Mouse (Mus musculus) megakaryocyte, embryonic 14.5 days (primary cell): ENCODE measurements around the gene Nudc.

Experiments
- FLI1 ChIP-seq: IDR thresholded peaks from 2 replicates; pipeline ENCODE4 v1.6.1; 2012; ENCODE audit warnings: low read length, inconsistent platforms, mixed read lengths
- GATA1 ChIP-seq: IDR thresholded peaks from 3 replicates; pipeline ENCODE4 v1.6.1; 2012; ENCODE audit warnings: mixed read lengths, low read length, inconsistent platforms, borderline replicate concordance

DNA sequence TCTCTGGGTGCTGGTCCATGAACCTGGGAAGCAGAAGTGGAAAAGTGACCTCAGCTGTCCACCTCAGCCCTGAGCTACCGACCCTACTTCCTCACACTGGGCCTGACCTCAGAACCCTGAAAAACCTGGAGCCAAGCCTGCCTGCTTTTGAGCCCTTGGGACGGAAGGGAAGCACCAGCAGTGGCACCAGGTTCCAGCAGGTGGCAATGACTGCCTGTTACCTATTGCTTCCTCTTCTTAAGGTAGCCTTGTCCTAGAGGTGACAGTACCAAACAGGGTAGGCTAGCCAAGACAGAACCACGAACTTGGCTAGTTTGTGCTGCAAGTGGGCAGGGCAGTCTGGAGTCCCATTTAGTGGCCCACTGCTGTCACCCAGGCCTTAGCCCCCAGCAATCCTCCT is 13.0 kb downstream of the Nudc start:
- TF ChIP-seq FLI1 (no peak), GATA1 (no peak)
